Mouse (Mus musculus): ENCODE data around the gene Alox5.

- TF ChIP-seq POLR2A (IDR thresholded peaks at IDR 0.05; ENCODE audit: borderline replicate concordance, control insufficient read depth, low read depth, low read length): no peak
- TF ChIP-seq CTCF (IDR thresholded peaks at IDR 0.05; ENCODE audit: control insufficient read depth, insufficient read depth, low read length): no peak
Observed at GRCm38 (mm10) chr6:116406152-116406551, 54.8 kb downstream of the Alox5 start.
